Mouse (Mus musculus): ENCODE data around the gene Zmym5. TPM values are rescaled to one million over a fixed set of nuclear protein-coding genes. Genes with fewer than 3 reads are reported as not detected.

The Zmym5 gene
- polyA plus RNA-seq, 1 experiment from 2014 or later: 16.7 TPM

Other genes with a start within 250 kb of the Zmym5 start
- 4.8 and 6.0 TPM in 2 replicates for gene Cenpj, start 236.3 kb downstream of the Zmym5 start, polyA plus RNA-seq (2015; fragmentation: Nextera tagmentation; extraction: Ambion mirVana)
- gene Parp4, start 236.1 kb downstream of the Zmym5 start, polyA plus RNA-seq (2015; fragmentation: Nextera tagmentation; extraction: Ambion mirVana): 4.1 and 5.1 TPM in 2 replicates
- 18.7 and 23.2 TPM in 2 replicates for gene Mphosph8, start 143.5 kb downstream of the Zmym5 start, polyA plus RNA-seq (2015; fragmentation: Nextera tagmentation; extraction: Ambion mirVana)
- 17.3 and 17.5 TPM in 2 replicates for gene Pspc1, start 33.4 kb downstream of the Zmym5 start, polyA plus RNA-seq (2015; fragmentation: Nextera tagmentation; extraction: Ambion mirVana)
- 22.3 and 23.4 TPM in 2 replicates for gene Zmym2, start 74.9 kb upstream of the Zmym5 start, polyA plus RNA-seq (2015; fragmentation: Nextera tagmentation; extraction: Ambion mirVana)
- gene Gja3, start 246.4 kb upstream of the Zmym5 start, polyA plus RNA-seq (2015; fragmentation: Nextera tagmentation; extraction: Ambion mirVana): 0.13 and 0.26 TPM in 2 replicates

Measured in intestine, embryonic 16.5 days (tissue).